In the genomic region with DNA sequence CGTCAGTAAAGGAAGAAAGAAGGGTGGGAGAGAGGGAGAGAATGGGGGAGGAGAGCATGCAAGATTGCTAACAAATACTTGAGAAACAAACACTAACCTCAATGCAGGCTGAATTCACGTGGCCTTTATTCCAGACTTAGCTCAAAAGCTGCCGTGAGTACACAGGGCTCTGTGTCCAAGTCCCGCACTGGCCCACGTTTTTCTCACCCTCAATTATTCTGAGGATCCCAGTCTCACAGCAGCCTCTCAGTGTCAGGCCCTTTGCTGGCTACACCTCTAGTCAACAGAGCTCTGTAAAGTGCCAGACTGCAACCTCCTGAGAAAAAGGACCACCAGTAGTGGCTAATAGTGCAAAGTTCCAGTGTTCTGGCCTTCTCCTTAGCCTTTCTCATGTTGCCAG, we compare ENCODE assay signal across 22 mouse cellular contexts.
"Had no signal": no experiment of that assay in that cellular context is flagged by ENCODE, and none has a peak within 500 bp of the region (broad histone marks: within the 10 kb centered on the region; RNA-seq: fewer than 3 reads in every experiment).

No protein-coding gene starts in this region.

- H3K9me3 ChIP-seq: limb, embryonic 10.5 days; limb, embryonic 13.5 days; liver, embryonic 12.5 days; liver, embryonic 15.5 days; lung, embryonic 15.5 days; megakaryocyte, embryonic 14.5 days; midbrain, embryonic 10.5 days; neural tube, embryonic 12.5 days; neural tube, embryonic 15.5 days had no signal

- DNase-seq: kidney, adult 18-20 months; kidney, adult 9 months; kidney, postnatal 14 days; kidney, postnatal 4 days; layer of hippocampus, adult 9-11 months; liver; lung, adult 18-20 months; lung, postnatal 10 days; lung, postnatal 36 days; midbrain, embryonic 14.5 days; retina, postnatal 1 day; thymus, adult 18-20 months; thymus, postnatal 36 days had no signal

- H3K36me3 ChIP-seq: limb, embryonic 10.5 days; limb, embryonic 13.5 days; liver, embryonic 12.5 days; liver, embryonic 15.5 days; lung, embryonic 15.5 days; midbrain, embryonic 10.5 days; neural tube, embryonic 12.5 days; neural tube, embryonic 15.5 days had no signal

- H3K4me1 ChIP-seq: limb, embryonic 10.5 days; liver, embryonic 12.5 days; liver, embryonic 15.5 days; lung, embryonic 15.5 days; megakaryocyte, embryonic 14.5 days; neural tube, embryonic 12.5 days; neural tube, embryonic 15.5 days had no signal

- H3K27ac ChIP-seq: limb, embryonic 10.5 days; limb, embryonic 13.5 days; liver, embryonic 12.5 days; liver, embryonic 15.5 days; lung, embryonic 15.5 days; midbrain, embryonic 10.5 days; neural tube, embryonic 12.5 days; neural tube, embryonic 15.5 days had no signal

- ATAC-seq: liver, embryonic 12.5 days had no signal

- H3K4me3 ChIP-seq: limb, embryonic 10.5 days; limb, embryonic 13.5 days; liver, embryonic 12.5 days; liver, embryonic 15.5 days; lung, embryonic 15.5 days; megakaryocyte, embryonic 14.5 days; midbrain, embryonic 10.5 days; neural tube, embryonic 12.5 days; neural tube, embryonic 15.5 days had no signal

- H3K4me2 ChIP-seq: limb, embryonic 13.5 days; liver, embryonic 12.5 days; liver, embryonic 15.5 days; lung, embryonic 15.5 days; neural tube, embryonic 12.5 days; neural tube, embryonic 15.5 days had no signal

- H3K27me3 ChIP-seq: limb, embryonic 13.5 days; liver, embryonic 12.5 days; liver, embryonic 15.5 days; lung, embryonic 15.5 days; megakaryocyte, embryonic 14.5 days; neural tube, embryonic 12.5 days; neural tube, embryonic 15.5 days had no signal

- H3K9ac ChIP-seq: limb, embryonic 13.5 days; liver, embryonic 12.5 days; liver, embryonic 15.5 days; lung, embryonic 15.5 days; neural tube, embryonic 12.5 days; neural tube, embryonic 15.5 days had no signal
